Mouse (Mus musculus) thymus, postnatal 0 days (tissue): ENCODE results near the gene Dnaaf1. TPM values are rescaled to one million over a fixed set of nuclear protein-coding genes. Genes with fewer than 3 reads are reported as not detected.

Experiments
- DNase-seq: peaks from one replicate; pipeline ENCODE4 v3.0.0-alpha.2; 2015; ENCODE audit warnings: low spot score
- polyA plus RNA-seq: library from polyadenylated mRNA; unstranded; fragments of >200 nt; fragmentation: Nextera tagmentation; extraction: Ambion mirVana; gene quantifications from 2 replicates; pipeline ENCODE4 v1.2.1, GENCODE M21; 2015

Dnaaf1 gene
- polyA plus RNA-seq, result 1.6 and 1.7 TPM in 2 replicates

- DNase-seq, result peak; percentile 93
Measured at GRCm38 (mm10) chr8:119574437-119575365, at the start of gene Dnaaf1, which contains the start of gene Hsdl1. Gene Dnaaf1 (plus strand): TSS chr8:119575235. Gene Hsdl1 (minus strand): TSS chr8:119575183.

GRCm38 (mm10) chr8:119528762-119529161, 46.3 kb upstream of the Dnaaf1 start:
- DNase-seq, result no peak

GRCm38 (mm10) chr8:119530937-119531336, 44.1 kb upstream of the Dnaaf1 start:
- no peak for DNase-seq

GRCm38 (mm10) chr8:119531397-119531796, 43.6 kb upstream of the Dnaaf1 start:
- no peak for DNase-seq

GRCm38 (mm10) chr8:119531973-119532372, 43.1 kb upstream of the Dnaaf1 start:
- DNase-seq, result no peak

- DNase-seq, result no peak
Measured at GRCm38 (mm10) chr8:119544606-119545005, 30.4 kb upstream of the Dnaaf1 start.

- DNase-seq, result no peak
Measured at GRCm38 (mm10) chr8:119545180-119545579, 29.9 kb upstream of the Dnaaf1 start.

GRCm38 (mm10) chr8:119545791-119546190, 29.2 kb upstream of the Dnaaf1 start:
- DNase-seq, result no peak

- no peak for DNase-seq
Measured at GRCm38 (mm10) chr8:119547019-119547691, 27.9 kb upstream of the Dnaaf1 start.

- no peak for DNase-seq
Measured at GRCm38 (mm10) chr8:119548560-119549113, 26.4 kb upstream of the Dnaaf1 start.

- DNase-seq, result no peak
Measured at GRCm38 (mm10) chr8:119552967-119553366, 22.1 kb upstream of the Dnaaf1 start.

- DNase-seq, result no peak
Measured at GRCm38 (mm10) chr8:119555861-119556260, 19.2 kb upstream of the Dnaaf1 start.

GRCm38 (mm10) chr8:119557132-119557531, 17.9 kb upstream of the Dnaaf1 start:
- no peak for DNase-seq

GRCm38 (mm10) chr8:119557821-119558602, 17.0 kb upstream of the Dnaaf1 start:
- DNase-seq, result peak; percentile 92

GRCm38 (mm10) chr8:119558603-119559401, 16.2 kb upstream of the Dnaaf1 start, which contains the start of gene Mbtps1:
Gene Mbtps1 (minus strand): TSS chr8:119558735.
- DNase-seq, result peak; percentile 99

GRCm38 (mm10) chr8:119559402-119559720, 15.7 kb upstream of the Dnaaf1 start:
- no peak for DNase-seq

- DNase-seq, result peak; percentile 79
Measured at GRCm38 (mm10) chr8:119563849-119564251, 11.2 kb upstream of the Dnaaf1 start.

- no peak for DNase-seq
Measured at GRCm38 (mm10) chr8:119566367-119566766, 8.7 kb upstream of the Dnaaf1 start.

- DNase-seq, result no peak
Measured at GRCm38 (mm10) chr8:119568251-119568650, 6.8 kb upstream of the Dnaaf1 start.

GRCm38 (mm10) chr8:119568951-119569350, 6.1 kb upstream of the Dnaaf1 start:
- DNase-seq, result no peak
